ENCODE assay signal across 27 mouse cellular contexts in the genomic region with DNA sequence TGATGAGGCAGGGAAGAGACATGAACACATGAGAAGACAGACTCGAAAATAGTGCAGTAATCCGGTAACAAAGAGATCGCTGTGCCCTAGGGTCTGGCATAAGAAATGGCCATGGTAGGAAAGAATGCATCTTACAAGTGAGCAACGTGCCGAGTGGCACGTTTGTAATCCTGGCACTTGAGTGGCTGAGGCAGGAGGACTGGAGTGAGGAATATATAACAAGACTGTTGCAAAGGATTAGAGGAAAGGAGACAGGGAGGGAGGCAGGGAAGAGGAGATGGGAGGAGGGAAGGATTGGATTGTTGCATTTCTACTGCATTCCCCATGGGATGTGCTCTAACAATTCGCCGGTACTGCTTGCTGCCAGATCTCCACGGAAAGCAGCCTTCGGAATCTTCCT.
DNase-seq lines count a peak whose midpoint lies in the region; ATAC-seq and TF ChIP-seq lines count a peak whose summit lies in the region.
"Had no signal": no experiment of that assay in that cellular context is flagged by ENCODE, and none has a peak within 500 bp of the region (broad histone marks: within the 10 kb centered on the region; RNA-seq: fewer than 3 reads in every experiment).

No protein-coding gene starts in this region.

- H3K27ac ChIP-seq in heart, postnatal 0 days (ENCODE audit: low read depth), result no peak overlapping the region
- H3K27ac ChIP-seq in heart, embryonic 12.5 days (ENCODE audit: poor library complexity, severe bottlenecking), result no peak overlapping the region
- no peak overlapping the region for H3K27ac ChIP-seq in midbrain, embryonic 14.5 days (replicated peaks; ENCODE audit: low read depth, low read length)
- no peak overlapping the region for H3K27ac ChIP-seq in midbrain, embryonic 11.5 days (ENCODE audit: low read depth, low read length)
- no peak overlapping the region for H3K27ac ChIP-seq in midbrain, embryonic 16.5 days (ENCODE audit: low read length)
- H3K27ac ChIP-seq: embryonic facial prominence, embryonic 12.5 days; forebrain, embryonic 12.5 days; gastrocnemius, adult 2 months; heart, embryonic 15.5 days; hindbrain, embryonic 14.5 days; hindbrain, postnatal 0 days had no signal

- TF ChIP-seq CTCF in heart, postnatal 0 days (IDR thresholded peaks at IDR 0.05; ENCODE audit: low read depth), result no peak

- H3K4me1 ChIP-seq in heart, postnatal 0 days (ENCODE audit: control insufficient read depth, insufficient read depth), result no peaks in the 10 kb centered on the region
- peaks cover 4% of the 10 kb centered on the region; the same call in 1 of the 2 replicates for H3K4me1 ChIP-seq in heart, embryonic 12.5 days (replicated peaks)
- no peaks in the 10 kb centered on the region for H3K4me1 ChIP-seq in midbrain, embryonic 14.5 days (ENCODE audit: control insufficient read depth, insufficient read depth, low read length)
- no peaks in the 10 kb centered on the region for H3K4me1 ChIP-seq in midbrain, embryonic 11.5 days (ENCODE audit: control insufficient read depth, insufficient read depth, low read length)
- peaks cover 3% of the 10 kb centered on the region; the same call in 1 of the 2 replicates for H3K4me1 ChIP-seq in midbrain, embryonic 16.5 days (ENCODE audit: control insufficient read depth, insufficient read depth, low read length)
- H3K4me1 ChIP-seq: embryonic facial prominence, embryonic 12.5 days; forebrain, embryonic 12.5 days; heart, embryonic 15.5 days had no signal

- ATAC-seq in heart, postnatal 0 days (ENCODE audit: insufficient read depth, low read depth), result no peak
- ATAC-seq in heart, embryonic 12.5 days (ENCODE audit: insufficient number of reproducible peaks, low FRiP score), result no peak
- ATAC-seq in midbrain, embryonic 14.5 days (ENCODE audit: low FRiP score, low TSS enrichment), result no peak
- no peak for ATAC-seq in midbrain, embryonic 11.5 days (ENCODE audit: low FRiP score)
- ATAC-seq in midbrain, embryonic 16.5 days, result peak; percentile 40; the same call in 1 of the 2 replicates
- ATAC-seq: activated CD4-positive, CD25-positive, alpha-beta regulatory T cell, adult 4 months; CD4-positive, CD25-positive, alpha-beta regulatory T cell, adult 4 months; forebrain, embryonic 16.5 days; hindbrain, postnatal 0 days; inflammation-experienced regulatory T-cells, adult 6 months had no signal

- WGBS in heart, postnatal 0 days, result 71% methylated on average over 10 of the region's 10 CpGs
- 78% methylated on average over 10 of the region's 10 CpGs for WGBS in heart, embryonic 12.5 days
- 49% methylated on average over 10 of the region's 10 CpGs for WGBS in midbrain, embryonic 14.5 days
- 62% methylated on average over 10 of the region's 10 CpGs for WGBS in midbrain, embryonic 11.5 days
- WGBS in midbrain, embryonic 16.5 days, result 47% methylated on average over 10 of the region's 10 CpGs

- TF ChIP-seq EP300 in heart, postnatal 0 days (IDR thresholded peaks at IDR 0.05; ENCODE audit: low read depth), result no peak

- no peak overlapping the region for H3K4me3 ChIP-seq in heart, postnatal 0 days (ENCODE audit: low read depth, low read length)
- no peak overlapping the region for H3K4me3 ChIP-seq in heart, embryonic 12.5 days
- no peak overlapping the region for H3K4me3 ChIP-seq in midbrain, embryonic 14.5 days (replicated peaks; ENCODE audit: low read depth, low read length)
- no peak overlapping the region for H3K4me3 ChIP-seq in midbrain, embryonic 11.5 days (ENCODE audit: low read depth, low read length)
- H3K4me3 ChIP-seq in midbrain, embryonic 16.5 days (ENCODE audit: low read depth, low read length), result no peak overlapping the region
- H3K4me3 ChIP-seq: embryonic facial prominence, embryonic 12.5 days; erythroblast, embryonic 14.5 days; forebrain, embryonic 12.5 days; gastrocnemius, adult 2 months; heart, embryonic 15.5 days had no signal

- no peak overlapping the region for H3K4me2 ChIP-seq in heart, postnatal 0 days (ENCODE audit: low read depth, low read length)
- H3K4me2 ChIP-seq in heart, embryonic 12.5 days, result no peak overlapping the region
- H3K4me2 ChIP-seq in midbrain, embryonic 14.5 days (ENCODE audit: low read length), result no peak overlapping the region
- H3K4me2 ChIP-seq in midbrain, embryonic 11.5 days, result no peak overlapping the region
- no peak overlapping the region for H3K4me2 ChIP-seq in midbrain, embryonic 16.5 days (ENCODE audit: low read length)
- H3K4me2 ChIP-seq: embryonic facial prominence, embryonic 12.5 days; forebrain, embryonic 12.5 days; heart, embryonic 11.5 days; heart, embryonic 15.5 days; hindbrain, embryonic 14.5 days had no signal

- no peaks in the 10 kb centered on the region for H3K9me3 ChIP-seq in heart, postnatal 0 days (replicated peaks; ENCODE audit: control insufficient read depth, low read length)
- H3K9me3 ChIP-seq in heart, embryonic 12.5 days (replicated peaks), result no peaks in the 10 kb centered on the region
- H3K9me3 ChIP-seq in midbrain, embryonic 14.5 days (ENCODE audit: control insufficient read depth, low read length), result no peaks in the 10 kb centered on the region
- no peaks in the 10 kb centered on the region for H3K9me3 ChIP-seq in midbrain, embryonic 11.5 days (ENCODE audit: control insufficient read depth, low read length)
- H3K9me3 ChIP-seq in midbrain, embryonic 16.5 days (replicated peaks; ENCODE audit: control insufficient read depth, low read length, poor library complexity, severe bottlenecking), result no peaks in the 10 kb centered on the region
- H3K9me3 ChIP-seq: embryonic facial prominence, embryonic 12.5 days; forebrain, embryonic 12.5 days; heart, embryonic 15.5 days had no signal

- no peaks in the 10 kb centered on the region for H3K36me3 ChIP-seq in heart, postnatal 0 days (replicated peaks; ENCODE audit: control insufficient read depth, insufficient read depth, low read length)
- no peaks in the 10 kb centered on the region for H3K36me3 ChIP-seq in heart, embryonic 12.5 days
- H3K36me3 ChIP-seq in midbrain, embryonic 14.5 days (ENCODE audit: control insufficient read depth, insufficient read depth, low read length), result no peaks in the 10 kb centered on the region
- no peaks in the 10 kb centered on the region for H3K36me3 ChIP-seq in midbrain, embryonic 11.5 days (ENCODE audit: control insufficient read depth, insufficient read depth, low read length)
- H3K36me3 ChIP-seq in midbrain, embryonic 16.5 days (ENCODE audit: control insufficient read depth, insufficient read depth, low read length), result no peaks in the 10 kb centered on the region
- H3K36me3 ChIP-seq: embryonic facial prominence, embryonic 12.5 days; forebrain, embryonic 12.5 days; heart, embryonic 15.5 days had no signal

- H3K27me3 ChIP-seq in heart, postnatal 0 days (ENCODE audit: control insufficient read depth, insufficient read depth, low read length), result no peaks in the 10 kb centered on the region
- no peaks in the 10 kb centered on the region for H3K27me3 ChIP-seq in heart, embryonic 12.5 days (replicated peaks)
- H3K27me3 ChIP-seq in midbrain, embryonic 14.5 days (ENCODE audit: control insufficient read depth, insufficient read depth, low read length), result no peaks in the 10 kb centered on the region; the same call in 1 of the 2 replicates
- no peaks in the 10 kb centered on the region for H3K27me3 ChIP-seq in midbrain, embryonic 11.5 days (ENCODE audit: control insufficient read depth, insufficient read depth, low read length)
- no peaks in the 10 kb centered on the region for H3K27me3 ChIP-seq in midbrain, embryonic 16.5 days (ENCODE audit: control insufficient read depth, insufficient read depth, low read depth, low read length)
- H3K27me3 ChIP-seq: embryonic facial prominence, embryonic 12.5 days; forebrain, embryonic 12.5 days; heart, embryonic 15.5 days had no signal

- no peak overlapping the region for H3K9ac ChIP-seq in heart, postnatal 0 days (replicated peaks; ENCODE audit: low read depth, low read length)
- H3K9ac ChIP-seq in heart, embryonic 12.5 days, result no peak overlapping the region
- H3K9ac ChIP-seq in midbrain, embryonic 14.5 days (replicated peaks; ENCODE audit: low read length), result no peak overlapping the region
- H3K9ac ChIP-seq in midbrain, embryonic 11.5 days (ENCODE audit: low read length), result no peak overlapping the region
- no peak overlapping the region for H3K9ac ChIP-seq in midbrain, embryonic 16.5 days (ENCODE audit: low read depth, low read length)
- H3K9ac ChIP-seq: embryonic facial prominence, embryonic 12.5 days; forebrain, embryonic 12.5 days; heart, embryonic 15.5 days; hindbrain, embryonic 14.5 days had no signal

- peak; percentile 14 for DNase-seq in heart, postnatal 0 days (ENCODE audit: low spot score)
- peak; percentile 34 for DNase-seq in midbrain, embryonic 14.5 days
- DNase-seq in midbrain, embryonic 11.5 days (ENCODE audit: low spot score, missing footprints), result no peak
- DNase-seq in MN1 (ENCODE audit: low spot score), result no peak
- DNase-seq: adrenal gland, adult 8-10 months; adrenal gland, postnatal 25 days; cerebellum, adult 18-20 months; cerebellum, adult 9-10 months; cerebellum, postnatal 14 days; gastrocnemius, adult 2 months; gastrocnemius, postnatal 14 days; heart, adult 11 months; heart, postnatal 14 days; heart, postnatal 4 days had no signal

Comparison
In these comparisons a context has a peak if more than half of its experiments do, and no peak if none do; other contexts are left out.
1. DNase-seq: peak in heart, postnatal 0 days (single experiment) and midbrain, embryonic 14.5 days (single experiment); none in midbrain, embryonic 11.5 days (single experiment) and MN1 (single experiment).